ENCODE assay signal across 25 mouse cellular contexts in genomic region chr2:49861658-49862057, GRCm38 (mm10).
DNase-seq lines count a peak whose midpoint lies in the region; ATAC-seq and TF ChIP-seq lines count a peak whose summit lies in the region.
"Had no signal": no experiment of that assay in that cellular context is flagged by ENCODE, and none has a peak within 500 bp of the region (broad histone marks: within the 10 kb centered on the region; RNA-seq: fewer than 3 reads in every experiment).

No protein-coding gene starts in this region.

- no peak overlapping the region for H3K4me3 ChIP-seq in intestine, postnatal 0 days (ENCODE audit: low read depth, low read length)
- no peak overlapping the region for H3K4me3 ChIP-seq in intestine, embryonic 16.5 days (ENCODE audit: low read length)
- H3K4me3 ChIP-seq in stomach, embryonic 16.5 days (replicated peaks; ENCODE audit: low read length) = no peak overlapping the region
- H3K4me3 ChIP-seq: embryonic facial prominence, embryonic 13.5 days; erythroblast, embryonic 14.5 days; forebrain, embryonic 12.5 days; forebrain, embryonic 15.5 days; hindbrain, embryonic 12.5 days; hindbrain, embryonic 15.5 days had no signal

- TF ChIP-seq CTCF in intestine, postnatal 0 days (IDR thresholded peaks at IDR 0.05; ENCODE audit: low read depth) = no peak

- ATAC-seq in intestine, postnatal 0 days = no peak
- no peak for ATAC-seq in intestine, embryonic 16.5 days
- peak; percentile 63; the same call in 1 of the 2 replicates for ATAC-seq in common myeloid progenitor, adult 5-6 weeks (replicated peaks; ENCODE audit: low read depth, poor library complexity, severe bottlenecking)
- 0 out of 2 replicates have a peak, but pooled peaks have one; percentile 46 for ATAC-seq in megakaryocyte-erythroid progenitor cell, adult 5-6 weeks (replicated peaks; ENCODE audit: low FRiP score, low TSS enrichment, poor library complexity, severe bottlenecking)
- no peak for ATAC-seq in stomach, embryonic 16.5 days (ENCODE audit: insufficient read depth, low FRiP score)
- ATAC-seq: forebrain, embryonic 15.5 days had no signal

- no peak overlapping the region for H3K9ac ChIP-seq in intestine, postnatal 0 days (ENCODE audit: low read depth, low read length)
- H3K9ac ChIP-seq in intestine, embryonic 16.5 days (ENCODE audit: low read depth, low read length) = no peak overlapping the region
- no peak overlapping the region for H3K9ac ChIP-seq in stomach, embryonic 16.5 days (ENCODE audit: low read length)
- H3K9ac ChIP-seq: embryonic facial prominence, embryonic 13.5 days; forebrain, embryonic 12.5 days; forebrain, embryonic 15.5 days; hindbrain, embryonic 12.5 days; hindbrain, embryonic 15.5 days had no signal

- H3K4me2 ChIP-seq in intestine, postnatal 0 days (replicated peaks; ENCODE audit: low read depth) = peak overlapping the region; percentile 49; the same call in 1 of the 2 replicates
- no peak overlapping the region for H3K4me2 ChIP-seq in intestine, embryonic 16.5 days (ENCODE audit: low read depth, low read length)
- H3K4me2 ChIP-seq in stomach, embryonic 16.5 days (ENCODE audit: low read depth, low read length) = no peak overlapping the region
- H3K4me2 ChIP-seq: embryonic facial prominence, embryonic 13.5 days; forebrain, embryonic 12.5 days; forebrain, embryonic 15.5 days; hindbrain, embryonic 12.5 days; hindbrain, embryonic 15.5 days had no signal

- no peak overlapping the region for H3K27ac ChIP-seq in intestine, postnatal 0 days (ENCODE audit: low read depth, low read length)
- H3K27ac ChIP-seq in intestine, embryonic 16.5 days (ENCODE audit: low read length) = no peak overlapping the region
- peak overlapping the region; percentile 37; the same call in 1 of the 2 replicates for H3K27ac ChIP-seq in stomach, embryonic 16.5 days (ENCODE audit: low read length)
- H3K27ac ChIP-seq: embryonic facial prominence, embryonic 10.5 days; embryonic facial prominence, embryonic 13.5 days; forebrain, embryonic 12.5 days; forebrain, embryonic 15.5 days; hindbrain, embryonic 12.5 days; hindbrain, embryonic 15.5 days had no signal

- H3K9me3 ChIP-seq in intestine, postnatal 0 days (ENCODE audit: control insufficient read depth) = no peaks in the 10 kb centered on the region
- H3K9me3 ChIP-seq in intestine, embryonic 16.5 days (ENCODE audit: control insufficient read depth, low read length) = no peaks in the 10 kb centered on the region
- H3K9me3 ChIP-seq in stomach, embryonic 16.5 days (replicated peaks; ENCODE audit: control insufficient read depth, low read length) = no peaks in the 10 kb centered on the region
- H3K9me3 ChIP-seq: embryonic facial prominence, embryonic 10.5 days; embryonic facial prominence, embryonic 13.5 days; forebrain, embryonic 12.5 days; forebrain, embryonic 15.5 days; hindbrain, embryonic 12.5 days; hindbrain, embryonic 15.5 days had no signal

- H3K27me3 ChIP-seq in intestine, postnatal 0 days (replicated peaks; ENCODE audit: control insufficient read depth, insufficient read depth, low read length) = no peaks in the 10 kb centered on the region
- no peaks in the 10 kb centered on the region for H3K27me3 ChIP-seq in intestine, embryonic 16.5 days (replicated peaks; ENCODE audit: control insufficient read depth, insufficient read depth, low read length)
- H3K27me3 ChIP-seq in stomach, embryonic 16.5 days (ENCODE audit: control insufficient read depth, insufficient read depth, low read length) = no peaks in the 10 kb centered on the region
- H3K27me3 ChIP-seq: CH12.LX; embryonic facial prominence, embryonic 13.5 days; forebrain, embryonic 12.5 days; forebrain, embryonic 15.5 days; hindbrain, embryonic 12.5 days; hindbrain, embryonic 15.5 days had no signal

- H3K36me3 ChIP-seq in intestine, postnatal 0 days (ENCODE audit: control insufficient read depth, insufficient read depth) = no peaks in the 10 kb centered on the region
- H3K36me3 ChIP-seq in intestine, embryonic 16.5 days (ENCODE audit: control insufficient read depth, insufficient read depth, low read length) = no peaks in the 10 kb centered on the region
- no peaks in the 10 kb centered on the region for H3K36me3 ChIP-seq in stomach, embryonic 16.5 days (ENCODE audit: control insufficient read depth, insufficient read depth, low read length)
- H3K36me3 ChIP-seq: embryonic facial prominence, embryonic 10.5 days; embryonic facial prominence, embryonic 13.5 days; forebrain, embryonic 12.5 days; forebrain, embryonic 15.5 days; G1E; hindbrain, embryonic 12.5 days; hindbrain, embryonic 15.5 days had no signal

- intact Hi-C loops in left cerebral cortex, postnatal 10 days (cut with DNase I) = no loop called here

- 31% methylated on average over 8 of the region's 8 CpGs for WGBS in intestine, postnatal 0 days
- WGBS in intestine, embryonic 16.5 days = 42% methylated on average over 8 of the region's 8 CpGs
- 45% methylated on average over 8 of the region's 8 CpGs for WGBS in stomach, embryonic 16.5 days

- no peaks in the 10 kb centered on the region for H3K4me1 ChIP-seq in intestine, postnatal 0 days (replicated peaks; ENCODE audit: control insufficient read depth, insufficient read depth, low read length)
- H3K4me1 ChIP-seq in intestine, embryonic 16.5 days (ENCODE audit: control insufficient read depth, insufficient read depth, low read length) = no peaks in the 10 kb centered on the region
- H3K4me1 ChIP-seq in stomach, embryonic 16.5 days (ENCODE audit: control insufficient read depth, insufficient read depth, low read length) = peaks cover 5% of the 10 kb centered on the region; the same call in 1 of the 2 replicates
- H3K4me1 ChIP-seq: embryonic facial prominence, embryonic 13.5 days; forebrain, embryonic 12.5 days; hindbrain, embryonic 12.5 days had no signal

- no peak for DNase-seq in left cerebral cortex, postnatal 10 days (ENCODE audit: extremely low spot score in 1 of 2, low spot score in 2 of 2)
- no peak for DNase-seq in Muller cell, postnatal 12 days (ENCODE audit: inconsistent ontology term)
- DNase-seq: adrenal gland, postnatal 10 days; B cell, adult 2 months; cerebellum, adult 11 months; cerebellum, adult 2 months; cerebellum, adult 9-11 months; cerebellum, postnatal 25 days; embryo, embryonic 11 days; gastrocnemius, postnatal 25 days; heart, adult 18-20 months had no signal

Comparison
In these comparisons a context has a peak if more than half of its experiments do, and no peak if none do; other contexts are left out.
1. ATAC-seq: peak in common myeloid progenitor, adult 5-6 weeks (single experiment) and megakaryocyte-erythroid progenitor cell, adult 5-6 weeks (single experiment); none in intestine, postnatal 0 days (single experiment), intestine, embryonic 16.5 days (single experiment) and stomach, embryonic 16.5 days (single experiment).